Mouse (Mus musculus): ENCODE results near the gene Guk1. TPM values are rescaled to one million over a fixed set of nuclear protein-coding genes. Genes with fewer than 3 reads are reported as not detected.

Gene Guk1
- polyA plus RNA-seq, 1 experiment = 79.8 TPM

DNA sequence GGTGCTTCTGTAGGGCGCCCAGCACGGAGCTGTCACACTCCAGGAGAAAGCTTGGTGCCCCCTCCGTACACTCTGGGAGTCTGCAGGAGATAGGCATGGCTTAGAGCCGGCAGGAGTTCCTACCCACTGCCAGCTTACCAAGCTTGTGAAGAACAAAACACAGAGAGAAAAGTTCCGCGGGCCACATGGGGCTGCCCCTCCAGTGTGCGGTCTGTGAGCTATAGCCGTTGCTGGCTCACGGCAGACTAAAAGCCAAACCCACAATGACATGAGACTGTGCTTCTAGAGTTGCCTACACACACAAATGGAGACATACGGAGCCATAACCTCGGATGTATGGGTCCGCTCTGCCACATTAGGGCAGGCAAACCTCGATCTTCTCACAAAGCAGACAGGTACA lies 32.9 kb downstream of the Guk1 start:
- Histone ChIP-seq H3K4me3 (ENCODE audit: control insufficient read depth, insufficient read depth, low read length) (no peak overlapping the region), H3K27ac (ENCODE audit: control insufficient read depth, insufficient read depth, low read length) (no peak overlapping the region), H3K27me3 (ENCODE audit: control insufficient read depth, insufficient read depth, low read length) (no peaks in the 10 kb centered on the region), H3K36me3 (ENCODE audit: control insufficient read depth, insufficient read depth, low read length) (peaks cover 4% of the 10 kb centered on the region; the same call in 1 of the 2 replicates), H3K4me1 (replicated peaks; ENCODE audit: control insufficient read depth, insufficient read depth, low read length) (peaks cover 7% of the 10 kb centered on the region)
- DNase-seq = no peak
- 96% methylated on average over 13 of the region's 13 CpGs for WGBS
- no peak for TF ChIP-seq POLR2A (IDR thresholded peaks at IDR 0.05; ENCODE audit: control insufficient read depth, extremely low read depth, insufficient read depth, low read length, poor library complexity)
- no peak for TF ChIP-seq CTCF (IDR thresholded peaks at IDR 0.05; ENCODE audit: borderline replicate concordance, control insufficient read depth, extremely low read depth, insufficient read depth, low read length, poor library complexity)

DNA sequence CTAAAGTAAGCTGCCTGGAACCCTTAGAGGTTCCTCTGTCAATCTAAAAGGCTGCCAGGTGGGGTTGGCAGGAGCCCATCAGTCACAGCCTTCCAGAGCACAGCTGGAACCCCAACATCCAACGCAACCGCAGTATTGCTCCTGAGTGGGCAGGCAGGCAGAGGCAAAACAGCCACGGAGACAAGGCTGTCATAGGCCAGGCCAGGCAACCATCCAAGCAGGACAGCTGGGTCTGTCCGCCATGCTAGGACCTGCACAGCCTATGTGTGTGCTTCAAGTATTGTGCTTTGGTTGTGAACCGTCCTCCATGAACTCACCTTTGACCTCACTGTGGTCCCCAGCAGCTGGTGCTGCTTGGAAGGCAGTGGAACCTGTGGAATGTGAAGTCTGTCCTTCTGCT lies 36.1 kb downstream of the Guk1 start:
- WGBS = 98% methylated on average over 5 of the region's 5 CpGs
- Histone ChIP-seq H3K4me1 (replicated peaks; ENCODE audit: control insufficient read depth, insufficient read depth, low read length) (no peaks in the 10 kb centered on the region), H3K36me3 (ENCODE audit: control insufficient read depth, insufficient read depth, low read length) (peaks cover 4% of the 10 kb centered on the region; the same call in 1 of the 2 replicates), H3K27ac (ENCODE audit: control insufficient read depth, insufficient read depth, low read length) (no peak overlapping the region), H3K4me3 (ENCODE audit: control insufficient read depth, insufficient read depth, low read length) (no peak overlapping the region), H3K27me3 (ENCODE audit: control insufficient read depth, insufficient read depth, low read length) (no peaks in the 10 kb centered on the region)
- TF ChIP-seq CTCF (IDR thresholded peaks at IDR 0.05; ENCODE audit: borderline replicate concordance, control insufficient read depth, extremely low read depth, insufficient read depth, low read length, poor library complexity) = no peak
- TF ChIP-seq POLR2A (IDR thresholded peaks at IDR 0.05; ENCODE audit: control insufficient read depth, extremely low read depth, insufficient read depth, low read length, poor library complexity) = no peak
- no peak for DNase-seq

DNA sequence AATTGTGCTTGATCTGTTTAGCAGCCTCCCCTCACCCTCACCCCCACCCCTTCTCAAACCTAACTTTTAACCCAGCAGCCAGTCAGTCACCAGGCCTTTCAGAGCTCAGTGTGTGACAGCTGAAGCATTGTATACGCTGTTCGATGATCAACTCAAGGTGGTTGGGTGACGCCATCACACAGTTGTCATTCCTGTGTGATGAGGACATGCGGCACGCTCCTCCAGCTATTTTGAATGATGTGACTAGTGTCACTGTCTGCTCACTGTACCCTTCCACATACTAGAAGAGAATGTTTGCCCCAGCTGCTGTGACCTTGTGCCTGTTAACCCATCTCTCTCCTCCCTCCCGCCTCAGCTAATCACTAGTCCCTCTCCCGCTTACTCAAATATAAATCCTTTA lies 37.8 kb downstream of the Guk1 start:
- TF ChIP-seq POLR2A (IDR thresholded peaks at IDR 0.05; ENCODE audit: control insufficient read depth, extremely low read depth, insufficient read depth, low read length, poor library complexity) (no peak), CTCF (IDR thresholded peaks at IDR 0.05; ENCODE audit: borderline replicate concordance, control insufficient read depth, extremely low read depth, insufficient read depth, low read length, poor library complexity) (no peak)
- Histone ChIP-seq H3K27ac (ENCODE audit: control insufficient read depth, insufficient read depth, low read length) (no peak overlapping the region), H3K4me1 (replicated peaks; ENCODE audit: control insufficient read depth, insufficient read depth, low read length) (no peaks in the 10 kb centered on the region), H3K4me3 (ENCODE audit: control insufficient read depth, insufficient read depth, low read length) (no peak overlapping the region), H3K36me3 (ENCODE audit: control insufficient read depth, insufficient read depth, low read length) (peaks cover 4% of the 10 kb centered on the region; the same call in 1 of the 2 replicates), H3K27me3 (ENCODE audit: control insufficient read depth, insufficient read depth, low read length) (no peaks in the 10 kb centered on the region)
- no peak for DNase-seq
- 95% methylated on average over 7 of the region's 7 CpGs for WGBS

DNA sequence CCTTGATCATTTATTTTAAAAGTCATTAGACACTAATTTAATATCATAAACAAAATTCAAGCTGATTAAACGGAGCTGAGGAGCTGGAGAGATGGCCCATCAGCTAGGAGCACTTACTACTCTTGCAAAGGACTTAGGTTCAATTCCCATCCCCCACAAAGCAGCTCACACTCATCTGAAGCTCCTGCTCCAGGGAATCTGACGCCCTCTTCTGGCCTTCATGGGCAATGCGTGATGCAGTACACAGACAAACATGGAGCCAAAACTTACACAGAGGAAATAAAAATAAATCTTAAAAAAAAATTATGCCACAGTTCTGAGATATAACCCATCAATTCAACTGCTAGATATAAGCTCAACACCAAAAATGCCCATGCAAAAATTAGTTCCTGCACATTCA lies 40.3 kb downstream of the Guk1 start:
- Histone ChIP-seq H3K4me1 (replicated peaks; ENCODE audit: control insufficient read depth, insufficient read depth, low read length) (no peaks in the 10 kb centered on the region), H3K27me3 (ENCODE audit: control insufficient read depth, insufficient read depth, low read length) (no peaks in the 10 kb centered on the region), H3K4me3 (ENCODE audit: control insufficient read depth, insufficient read depth, low read length) (no peak overlapping the region), H3K27ac (ENCODE audit: control insufficient read depth, insufficient read depth, low read length) (no peak overlapping the region), H3K36me3 (ENCODE audit: control insufficient read depth, insufficient read depth, low read length) (no peaks in the 10 kb centered on the region)
- 53% methylated on average over 3 of the region's 3 CpGs for WGBS
- TF ChIP-seq CTCF (IDR thresholded peaks at IDR 0.05; ENCODE audit: borderline replicate concordance, control insufficient read depth, extremely low read depth, insufficient read depth, low read length, poor library complexity) = no peak
- TF ChIP-seq POLR2A (IDR thresholded peaks at IDR 0.05; ENCODE audit: control insufficient read depth, extremely low read depth, insufficient read depth, low read length, poor library complexity) = no peak
- no peak for DNase-seq

DNA sequence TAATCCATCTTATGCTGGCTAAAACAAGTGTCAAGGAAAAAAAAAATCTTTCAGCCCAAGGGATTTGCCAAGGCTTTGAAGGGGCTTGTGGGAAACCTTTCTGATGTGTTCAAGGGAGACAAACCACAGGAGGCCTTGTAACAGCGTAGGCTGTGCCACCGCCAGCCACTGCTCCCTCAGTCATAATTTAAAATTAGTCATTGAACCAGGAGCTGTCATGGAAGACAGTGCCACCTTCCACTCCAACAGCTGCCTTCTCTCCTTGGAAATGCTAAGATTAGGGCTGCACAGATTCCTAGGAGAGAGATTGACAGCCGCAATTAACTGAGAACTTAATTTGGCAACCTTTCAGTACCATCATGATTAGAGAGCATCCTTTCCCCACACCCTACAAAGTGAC lies 42.7 kb downstream of the Guk1 start:
- no peak overlapping the region for H3K27ac ChIP-seq (ENCODE audit: control insufficient read depth, insufficient read depth, low read length)
- TF ChIP-seq POLR2A (IDR thresholded peaks at IDR 0.05; ENCODE audit: control insufficient read depth, extremely low read depth, insufficient read depth, low read length, poor library complexity) (no peak), CTCF (IDR thresholded peaks at IDR 0.05; ENCODE audit: borderline replicate concordance, control insufficient read depth, extremely low read depth, insufficient read depth, low read length, poor library complexity) (no peak)
- no peaks in the 10 kb centered on the region for H3K36me3 ChIP-seq (ENCODE audit: control insufficient read depth, insufficient read depth, low read length)
- H3K4me3 ChIP-seq (ENCODE audit: control insufficient read depth, insufficient read depth, low read length) = no peak overlapping the region
- 74% methylated on average over 3 of the region's 3 CpGs for WGBS
- no peaks in the 10 kb centered on the region for H3K27me3 ChIP-seq (ENCODE audit: control insufficient read depth, insufficient read depth, low read length)
- no peak for DNase-seq
- H3K4me1 ChIP-seq (replicated peaks; ENCODE audit: control insufficient read depth, insufficient read depth, low read length) = no peaks in the 10 kb centered on the region

DNA sequence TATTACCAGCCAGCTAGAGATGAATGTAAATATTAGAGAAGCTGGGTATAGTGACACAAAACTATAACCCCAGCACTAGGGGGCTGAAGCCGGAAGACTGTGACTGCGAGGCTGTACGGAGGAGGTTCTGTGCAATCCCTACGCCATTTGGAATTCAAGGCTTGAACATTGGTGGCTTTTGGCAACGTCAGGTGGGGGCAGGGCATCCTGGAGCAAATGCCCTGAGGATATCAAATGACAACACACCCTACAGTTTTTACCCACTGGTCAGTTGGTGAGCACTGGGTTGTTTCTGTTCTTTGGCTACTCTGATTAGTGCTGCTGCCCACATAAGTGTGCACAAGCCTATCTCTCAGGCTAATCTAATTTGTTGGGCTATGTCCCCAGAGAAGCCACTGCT lies 49.0 kb downstream of the Guk1 start:
- H3K4me3 ChIP-seq (ENCODE audit: control insufficient read depth, insufficient read depth, low read length) = no peak overlapping the region
- no peak overlapping the region for H3K27ac ChIP-seq (ENCODE audit: control insufficient read depth, insufficient read depth, low read length)
- no peak for DNase-seq
- peaks cover 3% of the 10 kb centered on the region; the same call in 1 of the 2 replicates for H3K4me1 ChIP-seq (replicated peaks; ENCODE audit: control insufficient read depth, insufficient read depth, low read length)
- no peaks in the 10 kb centered on the region for H3K27me3 ChIP-seq (ENCODE audit: control insufficient read depth, insufficient read depth, low read length)
- 90% methylated on average over 5 of the region's 5 CpGs for whole genome bisulfite sequencing
- TF ChIP-seq POLR2A (IDR thresholded peaks at IDR 0.05; ENCODE audit: control insufficient read depth, extremely low read depth, insufficient read depth, low read length, poor library complexity) = no peak
- TF ChIP-seq CTCF (IDR thresholded peaks at IDR 0.05; ENCODE audit: borderline replicate concordance, control insufficient read depth, extremely low read depth, insufficient read depth, low read length, poor library complexity) = no peak
- no peaks in the 10 kb centered on the region for H3K36me3 ChIP-seq (ENCODE audit: control insufficient read depth, insufficient read depth, low read length)

DNA sequence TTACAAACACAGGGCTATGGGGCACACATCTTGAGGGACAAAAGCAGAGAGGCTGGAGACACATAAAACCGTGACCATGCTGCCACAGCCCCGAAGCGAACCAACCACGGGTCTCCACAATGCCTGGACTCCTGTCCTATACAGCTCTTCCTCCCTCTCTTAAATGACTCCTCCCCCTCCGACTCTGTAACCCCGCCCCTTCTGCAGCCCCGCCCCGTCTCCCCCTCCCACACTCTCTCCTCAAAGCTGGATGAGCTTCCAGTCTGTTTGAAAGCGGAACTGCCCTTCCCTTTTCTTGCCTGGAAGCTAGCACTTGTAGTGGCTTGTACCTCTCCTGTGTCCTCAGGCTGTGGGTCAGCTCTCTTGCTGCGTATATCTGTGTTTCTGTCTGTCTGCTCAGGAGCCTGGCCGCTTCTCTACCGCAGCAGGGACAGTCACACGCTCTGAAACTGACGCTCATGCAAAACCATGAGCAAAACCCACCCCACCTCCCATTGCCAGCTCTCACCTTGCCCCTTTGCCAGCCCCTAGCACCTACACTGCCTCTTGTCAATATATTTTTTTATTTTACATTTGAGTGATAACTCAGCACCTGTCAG lies 50.1 kb downstream of the Guk1 start:
- TF ChIP-seq CTCF (IDR thresholded peaks at IDR 0.05; ENCODE audit: borderline replicate concordance, control insufficient read depth, extremely low read depth, insufficient read depth, low read length, poor library complexity) (no peak), POLR2A (IDR thresholded peaks at IDR 0.05; ENCODE audit: control insufficient read depth, extremely low read depth, insufficient read depth, low read length, poor library complexity) (no peak)
- no peaks in the 10 kb centered on the region for H3K36me3 ChIP-seq (ENCODE audit: control insufficient read depth, insufficient read depth, low read length)
- no peak overlapping the region for H3K27ac ChIP-seq (ENCODE audit: control insufficient read depth, insufficient read depth, low read length)
- no peak overlapping the region for H3K4me3 ChIP-seq (ENCODE audit: control insufficient read depth, insufficient read depth, low read length)
- DNase-seq = no peak
- peaks cover 3% of the 10 kb centered on the region; the same call in 1 of the 2 replicates for H3K4me1 ChIP-seq (replicated peaks; ENCODE audit: control insufficient read depth, insufficient read depth, low read length)
- no peaks in the 10 kb centered on the region; the same call in 1 of the 2 replicates for H3K27me3 ChIP-seq (ENCODE audit: control insufficient read depth, insufficient read depth, low read length)
- 7% methylated on average over 14 of the region's 14 CpGs for WGBS
